Mouse (Mus musculus): ENCODE measurements around the gene Vsig2.

Vsig2 gene

DNA sequence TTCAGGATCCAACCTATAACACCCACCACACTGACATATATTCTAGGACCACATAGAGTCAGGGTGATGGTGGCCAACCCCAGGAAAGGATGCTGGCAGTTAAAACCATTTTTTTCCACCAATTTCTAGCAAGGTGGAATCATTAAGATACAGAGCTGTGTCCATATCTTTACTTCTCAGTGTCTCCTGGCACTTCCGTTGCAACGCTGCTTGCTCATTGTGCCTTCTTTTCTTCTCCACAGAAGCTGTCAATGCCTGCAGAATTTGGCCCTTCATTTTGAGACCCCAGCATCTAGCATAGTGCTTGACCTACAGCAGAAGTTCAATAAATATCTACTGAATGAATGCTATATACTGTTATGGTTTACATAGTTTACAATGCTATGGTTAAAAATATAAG lies 28.0 kb downstream of the Vsig2 start:
- DNase-seq (ENCODE audit: low read depth, low spot score) = no peak

- DNase-seq (ENCODE audit: low read depth, low spot score) = no peak
Measured at GRCm38 (mm10) chr9:37567454-37567853, 28.4 kb downstream of the Vsig2 start.

DNA sequence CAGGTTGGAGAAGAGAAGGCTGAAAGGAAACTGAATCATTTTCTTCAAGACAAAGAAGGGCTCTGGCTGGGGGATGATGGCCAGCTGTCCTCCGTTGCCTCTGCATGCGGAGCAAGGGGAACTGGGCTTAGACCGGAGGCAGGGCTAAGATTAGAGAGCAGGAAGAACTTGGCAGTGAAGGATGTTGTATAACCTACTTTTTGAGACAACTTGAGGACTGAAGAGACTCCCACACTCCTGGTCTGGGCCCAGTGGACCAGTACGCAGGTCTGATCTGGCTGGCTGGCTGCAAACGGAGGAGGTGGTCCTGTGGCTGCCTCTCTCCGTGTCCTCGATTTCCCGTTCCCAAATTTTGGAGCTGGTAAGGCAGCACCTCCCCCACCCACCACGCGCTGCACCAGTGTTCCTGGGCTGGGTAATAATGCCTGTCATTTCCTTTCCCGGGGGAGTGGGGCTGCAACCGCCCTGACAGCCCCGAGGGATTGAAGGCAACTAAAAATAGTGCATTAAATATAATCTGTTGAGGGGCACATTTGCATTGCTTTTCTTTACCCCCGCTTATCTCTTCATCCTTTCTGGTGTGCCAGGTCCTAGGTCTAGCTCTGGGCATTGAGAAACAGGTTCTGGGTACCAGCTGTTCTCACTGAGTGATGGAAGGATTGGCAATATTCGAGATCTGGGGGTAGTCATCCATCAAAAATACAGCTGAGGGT lies 29.0 kb downstream of the Vsig2 start:
- DNase-seq (ENCODE audit: low read depth, low spot score) = no peak

- no peak for DNase-seq (ENCODE audit: low read depth, low spot score)
Measured at GRCm38 (mm10) chr9:37568605-37569214, 29.7 kb downstream of the Vsig2 start.

DNA sequence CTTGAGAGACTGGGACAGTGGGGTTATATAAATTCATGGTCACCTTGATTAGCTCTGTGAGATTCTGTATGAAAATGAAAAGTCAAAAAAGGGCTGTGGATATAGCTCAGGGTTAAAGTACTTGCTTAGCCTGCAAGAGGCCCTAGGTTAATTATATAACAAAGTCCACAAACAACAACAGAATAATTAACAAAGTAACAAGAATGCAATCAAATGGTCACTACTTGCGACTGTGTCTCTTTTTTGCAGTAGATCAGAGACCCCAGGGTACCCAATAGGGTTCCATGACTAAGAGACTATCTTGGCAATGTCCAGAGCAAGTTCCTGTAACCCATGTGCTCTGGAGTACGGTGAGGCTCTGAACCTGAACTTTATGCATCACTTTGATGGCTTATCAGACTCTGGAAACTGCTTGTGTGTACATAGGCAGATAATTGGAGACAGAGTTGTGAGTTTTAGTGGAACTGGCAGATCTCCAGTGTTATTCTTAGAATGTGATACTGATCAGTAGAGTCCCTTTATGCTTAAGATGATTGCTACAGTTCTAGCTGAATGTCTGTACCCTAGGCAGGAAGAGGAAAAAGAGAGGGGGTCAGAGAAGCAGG lies 30.3 kb downstream of the Vsig2 start:
- DNase-seq (ENCODE audit: low read depth, low spot score) = no peak

- DNase-seq (ENCODE audit: low read depth, low spot score) = no peak
Measured at GRCm38 (mm10) chr9:37572204-37572876, 33.3 kb downstream of the Vsig2 start.

DNA sequence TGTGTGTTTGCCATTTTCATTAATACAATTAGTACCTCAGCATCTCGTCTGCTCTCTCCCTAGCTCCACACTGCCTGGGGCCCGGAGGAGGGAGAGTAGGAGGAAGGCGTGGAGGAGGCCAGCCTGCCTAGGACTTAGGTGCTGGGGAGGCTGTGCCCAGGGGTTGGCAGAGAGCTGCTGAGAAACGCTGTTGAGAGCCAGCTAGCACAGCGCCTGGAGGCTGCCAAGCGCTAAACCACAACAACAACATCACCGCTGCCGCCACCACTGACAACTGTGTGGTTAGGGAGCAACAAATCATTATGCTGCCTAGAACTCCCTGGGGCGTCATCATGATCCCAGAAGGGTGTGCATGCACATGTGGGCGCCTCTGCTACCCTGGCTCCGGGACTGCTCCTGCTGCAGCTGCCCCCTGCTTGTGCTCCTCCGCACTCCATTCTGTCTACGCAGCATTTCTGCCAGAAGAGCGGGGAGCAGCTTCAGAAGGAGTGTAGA lies 37.4 kb downstream of the Vsig2 start:
- peak; percentile 23 for DNase-seq (ENCODE audit: low read depth, low spot score)

GRCm38 (mm10) chr9:37583594-37583993 lies 44.5 kb downstream of the Vsig2 start:
- no peak for DNase-seq (ENCODE audit: low read depth, low spot score)

DNA sequence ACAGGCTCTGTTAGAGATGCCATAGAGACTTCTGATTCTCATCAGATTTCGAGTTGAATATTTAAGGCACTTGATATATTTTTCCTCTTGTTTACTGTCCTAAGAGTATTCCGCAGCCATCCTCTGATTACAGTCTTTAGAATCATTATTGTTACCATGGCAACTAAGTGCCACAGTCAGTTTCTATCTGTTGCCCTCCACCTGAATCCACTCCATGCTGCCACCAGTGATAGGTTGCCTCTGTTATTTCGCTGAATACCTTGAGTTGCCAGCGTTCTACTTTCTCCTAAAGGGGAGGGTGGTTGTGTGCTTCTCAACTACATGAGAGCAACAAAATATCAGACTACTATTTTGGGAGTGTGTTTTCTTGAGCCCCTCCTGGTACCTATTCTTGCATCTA lies 47.7 kb downstream of the Vsig2 start:
- no peak for DNase-seq (ENCODE audit: low read depth, low spot score)

DNA sequence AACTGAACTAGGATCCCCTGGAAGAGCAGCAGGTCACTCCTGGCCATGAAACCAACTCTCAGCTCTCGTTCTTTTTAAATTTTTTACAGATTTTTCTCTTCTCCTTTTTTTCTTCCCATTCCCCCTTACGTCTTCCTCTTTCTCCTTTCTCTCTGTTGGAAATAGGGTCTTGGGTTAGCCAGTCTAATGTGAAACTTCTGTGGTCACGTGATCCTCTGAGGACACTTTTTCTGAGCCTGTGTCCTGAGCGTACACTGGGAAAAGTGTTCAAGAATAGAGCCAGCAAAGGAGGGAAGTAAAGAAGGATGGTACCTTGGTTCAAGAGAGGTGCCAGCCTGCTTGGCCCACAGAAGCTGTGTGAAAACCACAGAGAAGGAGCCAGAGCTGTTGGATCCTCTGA lies 51.3 kb downstream of the Vsig2 start:
- DNase-seq (ENCODE audit: low read depth, low spot score) = no peak

DNA sequence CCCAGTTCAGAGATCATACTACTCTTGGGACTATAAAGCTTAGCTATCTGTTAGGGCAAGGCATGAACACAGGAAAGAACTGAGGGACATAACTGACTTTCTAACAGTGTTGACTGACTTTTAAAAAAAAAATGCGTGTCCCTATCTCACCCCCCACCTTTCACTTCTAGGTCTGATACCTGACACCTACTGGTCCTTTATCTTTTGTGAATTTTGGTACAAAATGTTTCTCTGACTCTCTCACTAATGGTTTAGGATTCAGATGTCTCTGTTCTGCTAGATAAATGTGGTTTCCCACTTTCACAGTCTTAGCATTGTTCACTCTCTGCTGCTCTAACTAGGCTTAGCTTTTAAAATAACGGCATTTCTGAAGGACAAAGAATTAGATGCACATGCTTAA lies 53.0 kb downstream of the Vsig2 start:
- DNase-seq (ENCODE audit: low read depth, low spot score) = no peak

DNA sequence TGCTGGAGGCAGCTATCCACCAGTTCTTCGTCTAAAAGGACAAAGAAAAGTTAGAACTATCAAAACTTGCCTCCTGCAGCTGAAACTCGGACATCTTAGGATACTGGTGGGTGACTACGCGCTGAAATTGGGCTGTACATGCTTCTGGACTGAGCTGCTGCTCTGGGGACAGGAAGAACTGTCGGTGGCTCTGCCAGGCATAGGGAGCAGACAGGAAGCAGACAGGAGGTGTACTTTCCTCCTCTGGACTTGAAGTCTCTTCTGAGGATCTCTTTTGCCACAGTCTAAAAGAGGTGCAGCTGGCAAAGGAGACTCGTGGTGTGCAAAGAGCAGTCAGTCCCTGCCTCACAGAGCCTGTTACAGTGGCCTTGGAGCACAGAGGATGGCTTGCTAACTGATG lies 53.6 kb downstream of the Vsig2 start:
- DNase-seq (ENCODE audit: low read depth, low spot score) = no peak

GRCm38 (mm10) chr9:37593690-37594089 lies 54.6 kb downstream of the Vsig2 start:
- DNase-seq (ENCODE audit: low read depth, low spot score) = no peak

Measured in mesoderm, embryonic 11.5 days (tissue).